Mouse (Mus musculus) liver, adult 2 months (tissue): ENCODE measurements around the gene Cmklr1.

ENCODE experiments used
- CTCF ChIP-seq: fragments of 200-500 bp; IDR thresholded peaks from 2 replicates; pipeline ENCODE4 v1.5.1; 2011; ENCODE audit warnings: low read depth, low read length, control low read depth
- POLR2A ChIP-seq: fragments of 200-500 bp; IDR thresholded peaks from 2 replicates; pipeline ENCODE4 v1.6.1; 2011; ENCODE audit warnings: low read length, control low read depth; ENCODE audit not compliant: insufficient read depth; ENCODE audit errors: extremely low read depth

DNA sequence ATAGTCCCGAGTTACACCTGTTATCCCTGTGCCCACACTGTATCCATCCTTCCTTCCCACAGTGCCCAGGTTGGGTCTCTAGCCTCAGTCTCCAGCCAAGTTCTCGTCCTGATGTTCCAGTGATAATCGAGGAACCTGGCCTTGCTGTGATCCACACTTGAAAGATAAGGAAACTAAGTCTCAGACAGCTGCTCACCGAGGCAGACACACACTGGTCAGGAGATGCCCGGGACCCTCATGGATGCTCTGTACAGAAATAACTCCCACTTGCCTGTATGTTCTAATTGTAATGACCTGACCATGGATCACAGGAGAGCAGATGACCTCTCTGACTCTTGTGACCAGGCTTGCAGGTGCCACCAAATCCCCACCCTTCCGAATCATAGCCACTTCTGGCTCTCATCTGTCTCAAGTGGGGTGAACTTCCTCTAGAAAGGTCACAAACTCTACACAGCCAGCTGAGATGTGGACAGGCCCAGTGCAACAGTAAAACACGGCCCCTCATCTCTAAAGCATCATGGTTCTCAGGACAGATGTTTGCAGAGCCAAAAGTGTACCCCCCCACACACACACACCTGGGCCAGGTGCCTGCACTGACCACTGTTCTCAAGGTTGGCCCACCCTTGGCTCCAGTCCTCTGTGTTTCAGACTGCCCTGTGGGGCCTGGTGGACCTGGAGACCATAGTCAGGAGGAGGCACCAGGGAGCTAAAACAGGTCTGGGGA is 15.2 kb downstream of the Cmklr1 start:
- TF ChIP-seq CTCF = no peak
- no peak for TF ChIP-seq POLR2A
